Mouse (Mus musculus) cerebellum, adult 2 months (tissue): ENCODE results near the gene Blcap. TPM values are rescaled to one million over a fixed set of nuclear protein-coding genes. Genes with fewer than 3 reads are reported as not detected.
"Not testable (repeated sequence)": the region's sequence is repeated elsewhere in the genome, so short reads cannot be mapped to it uniquely, and the experiment has no call there.

Source experiments
- DNase-seq, 2 experiments: peaks; one replicate each; pipeline ENCODE4 v3.0.0; 2021
- H3K27ac ChIP-seq: fragments of 200-500 bp; 2 replicates; pipeline ENCODE4 v1.5.1; 2012; ENCODE audit warnings: low read length, control low read depth, inconsistent platforms; ENCODE audit not compliant: insufficient read depth
- H3K27me3 ChIP-seq: fragments of 200-500 bp; 2 replicates; pipeline ENCODE4 v1.6.1; 2012; ENCODE audit warnings: inconsistent platforms, mild to moderate bottlenecking, low read length, moderate library complexity; ENCODE audit not compliant: control insufficient read depth, insufficient read depth
- H3K4me1 ChIP-seq: fragments of 200-500 bp; 2 replicates; pipeline ENCODE4 v1.6.1; 2011; ENCODE audit warnings: low read length; ENCODE audit not compliant: control insufficient read depth, insufficient read depth
- H3K4me3 ChIP-seq: fragments of 200-500 bp; replicated peaks from 2 replicates; pipeline ENCODE3; 2011; ENCODE audit warnings: mild to moderate bottlenecking, low read depth, low read length, control low read depth; ENCODE audit not compliant: insufficient read depth
- CTCF ChIP-seq: fragments of 200-500 bp; IDR thresholded peaks from 2 replicates; pipeline ENCODE4 v1.5.1; 2011; ENCODE audit warnings: low read depth, mild to moderate bottlenecking, control low read depth, low read length, moderate library complexity, borderline replicate concordance; ENCODE audit not compliant: insufficient read depth
- POLR2A ChIP-seq: fragments of 200-500 bp; IDR thresholded peaks from 2 replicates; pipeline ENCODE4 v1.6.1; 2011; ENCODE audit warnings: low read length, control low read depth, borderline replicate concordance; ENCODE audit not compliant: insufficient read depth
- WGBS: fragments of 180-500 bp; shearing (Covaris S2); methylation state at CpG from one replicate; pipeline ENCODE4 v1.1.7; 2018; 5-methylcytosine and 5-hydroxymethylcytosine counted together
- polyA plus RNA-seq: library from polyadenylated mRNA; depleted of rRNA; stranded (reverse); fragments of >200 nt; gene quantifications from 2 replicates; pipeline ENCODE4 v1.2.3, GENCODE M21; 2012

Blcap gene
- polyA plus RNA-seq, 1 experiment: 124 TPM

- H3K4me1 ChIP-seq: no peaks in the 10 kb centered on the region
- DNase-seq: no peak
- H3K4me3 ChIP-seq: no peak overlapping the region
- TF ChIP-seq POLR2A: no peak
- no peaks in the 10 kb centered on the region for H3K27me3 ChIP-seq
- WGBS: 66% methylated on average over 22 of the region's 22 CpGs
- no peak overlapping the region for H3K27ac ChIP-seq
Observed at GRCm38 (mm10) chr2:157596876-157597566, 25.9 kb upstream of the Blcap start.

GRCm38 (mm10) chr2:157585351-157585750 is 14.3 kb upstream of the Blcap start:
- H3K27me3 ChIP-seq, DNase-seq, H3K27ac ChIP-seq, H3K4me1 ChIP-seq, H3K4me3 ChIP-seq: not testable (repeated sequence)
- 39% methylated on average over 7 of the region's 7 CpGs for WGBS

GRCm38 (mm10) chr2:157572786-157573185 is 1.7 kb upstream of the Blcap start:
- no peak for TF ChIP-seq POLR2A
- no peak for TF ChIP-seq CTCF
- H3K4me3 ChIP-seq: no peak overlapping the region
- 42% methylated on average over 2 of the region's 2 CpGs for WGBS
- H3K4me1 ChIP-seq: peaks cover 2% of the 10 kb centered on the region; the same call in 1 of the 2 replicates
- DNase-seq: no peak
- H3K27me3 ChIP-seq: no peaks in the 10 kb centered on the region
- H3K27ac ChIP-seq: no peak overlapping the region

GRCm38 (mm10) chr2:157569796-157570485 is 1.1 kb downstream of the Blcap start:
- Histone ChIP-seq H3K27me3 (no peaks in the 10 kb centered on the region), H3K4me1 (peaks cover 5% of the 10 kb centered on the region), H3K4me3 (no peak overlapping the region), H3K27ac (no peak overlapping the region)
- peak; percentile 69 to 70 for DNase-seq
- TF ChIP-seq POLR2A (no peak), CTCF (no peak)
- 42% methylated on average over 9 of the region's 9 CpGs for WGBS

GRCm38 (mm10) chr2:157568881-157569280 is 2.2 kb downstream of the Blcap start:
- TF ChIP-seq POLR2A (no peak), CTCF (no peak)
- no peak for DNase-seq
- H3K27ac ChIP-seq: no peak overlapping the region
- H3K4me3 ChIP-seq: no peak overlapping the region
- no peaks in the 10 kb centered on the region for H3K27me3 ChIP-seq
- WGBS: 40% methylated on average over 2 of the region's 2 CpGs
- H3K4me1 ChIP-seq: peaks cover 5% of the 10 kb centered on the region

- Histone ChIP-seq H3K4me1 (peaks cover 15% of the 10 kb centered on the region), H3K4me3 (no peak overlapping the region), H3K27ac (peak overlapping the region; percentile 99; the same call in 1 of the 2 replicates), H3K27me3 (no peaks in the 10 kb centered on the region)
- peak in 1 of 2 experiments; percentile 17 for DNase-seq
- WGBS: 86% methylated on average over 11 of the region's 11 CpGs
- TF ChIP-seq POLR2A: no peak
- no peak for TF ChIP-seq CTCF
Observed at GRCm38 (mm10) chr2:157567235-157567961, 3.7 kb downstream of the Blcap start.

GRCm38 (mm10) chr2:157566260-157566952 is 4.7 kb downstream of the Blcap start:
- DNase-seq: peak; percentile 83 to 93
- peaks cover 15% of the 10 kb centered on the region for H3K4me1 ChIP-seq
- TF ChIP-seq POLR2A (peak; percentile 73), CTCF (no peak)
- under 1% methylated on average over 36 of the region's 36 CpGs for WGBS
- H3K27ac ChIP-seq: peak overlapping the region; percentile 99
- H3K27me3 ChIP-seq: no peaks in the 10 kb centered on the region
- H3K4me3 ChIP-seq: peak overlapping the region; percentile 100

- TF ChIP-seq POLR2A: no peak
- TF ChIP-seq CTCF: no peak
Observed at GRCm38 (mm10) chr2:157565898-157566259, 5.2 kb downstream of the Blcap start.

More at GRCm38 (mm10) chr2:157565898-157566259, 5.2 kb downstream of the Blcap start:
- Histone ChIP-seq H3K27ac (peak overlapping the region; percentile 99), H3K27me3 (no peaks in the 10 kb centered on the region), H3K4me3 (peak overlapping the region; percentile 100), H3K4me1 (peaks cover 15% of the 10 kb centered on the region)
- under 1% methylated on average over 35 of the region's 35 CpGs for WGBS
- no peak for DNase-seq
